Mouse (Mus musculus): ENCODE measurements at regions not wholly inside any gene's neighbourhood (a gene's known extent, or its start where the extent isn't known, plus 50 kb on each side); places are given as distances from the start of the nearest gene placed in this dataset.

DNA sequence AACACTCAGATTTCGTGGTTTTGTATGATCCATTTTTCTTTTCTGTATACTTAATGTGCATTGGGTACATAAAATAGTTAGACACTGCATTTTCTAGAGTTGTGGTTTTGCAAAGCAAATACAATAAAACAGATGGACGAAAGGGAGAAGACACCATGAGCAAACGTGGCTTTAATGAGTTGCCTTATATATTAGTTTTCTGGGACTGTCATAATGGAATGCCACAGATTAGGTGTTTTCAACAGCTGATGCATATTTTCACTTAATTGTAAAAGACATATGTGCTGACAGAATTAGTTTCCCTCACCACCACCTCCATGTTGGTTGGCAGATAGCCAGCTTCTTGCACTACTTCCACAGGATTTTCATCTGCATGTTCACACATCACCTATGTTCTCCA is 1607.9 kb downstream of the Hace1 start:
- DNase-seq = peak; percentile 1

DNA sequence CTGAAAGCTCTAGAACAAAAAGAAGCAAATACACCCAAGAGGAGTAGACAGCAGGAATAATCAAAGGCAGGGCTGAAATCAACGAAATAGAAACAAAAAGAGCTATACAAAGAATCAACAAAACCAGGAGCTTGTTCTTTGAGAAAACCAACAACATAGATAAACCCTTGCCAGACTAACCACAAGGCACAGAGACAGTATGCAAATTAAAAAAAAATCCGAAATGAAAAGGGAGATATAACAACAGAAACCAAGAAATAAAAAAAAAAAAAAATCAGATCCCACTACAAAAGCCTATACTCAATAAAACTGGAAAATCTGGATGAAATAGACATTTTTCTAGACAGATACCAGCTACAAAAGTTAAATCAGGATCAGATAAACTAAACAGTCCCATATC is 1638.6 kb downstream of the Hace1 start:
- DNase-seq = no peak

DNA sequence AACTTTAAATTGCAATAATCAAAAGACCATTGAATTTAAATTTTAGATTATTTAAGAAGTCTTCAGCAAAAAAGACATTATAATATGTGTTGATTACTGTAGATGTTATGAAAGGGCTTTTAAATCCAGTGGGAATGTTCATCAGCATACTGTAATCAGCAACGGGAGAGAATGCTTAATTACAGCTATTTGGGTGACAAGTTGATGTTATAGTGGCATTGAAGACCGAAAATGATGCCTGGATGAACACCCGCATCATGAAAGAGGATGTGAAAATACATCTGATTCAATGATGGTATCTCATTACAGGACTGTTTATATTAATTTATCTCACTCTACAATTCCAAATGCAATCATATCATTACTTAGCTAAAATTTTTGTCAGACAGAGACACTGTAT is 1685.4 kb downstream of the Hace1 start:
- no peak for DNase-seq

DNA sequence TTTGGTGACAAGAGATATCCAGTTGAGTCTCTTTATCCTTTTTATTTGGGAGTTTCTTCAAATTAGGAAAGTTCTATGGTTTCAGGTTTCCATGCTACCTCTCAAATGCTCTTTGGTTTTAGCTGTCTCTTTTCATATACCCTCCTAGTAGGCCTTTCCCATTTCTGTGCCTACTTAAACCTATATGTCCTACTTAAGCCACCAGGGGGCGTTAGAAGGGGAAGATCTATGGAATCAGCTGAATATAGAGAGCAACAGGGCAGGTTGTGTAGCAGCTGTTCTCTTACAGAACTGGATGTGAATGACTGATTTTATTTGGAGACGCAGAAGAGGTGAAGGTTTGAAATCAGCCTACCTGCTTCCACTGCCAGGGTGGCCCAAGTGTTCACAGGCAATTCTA is 1708.1 kb downstream of the Hace1 start:
- DNase-seq = peak; percentile 45

DNA sequence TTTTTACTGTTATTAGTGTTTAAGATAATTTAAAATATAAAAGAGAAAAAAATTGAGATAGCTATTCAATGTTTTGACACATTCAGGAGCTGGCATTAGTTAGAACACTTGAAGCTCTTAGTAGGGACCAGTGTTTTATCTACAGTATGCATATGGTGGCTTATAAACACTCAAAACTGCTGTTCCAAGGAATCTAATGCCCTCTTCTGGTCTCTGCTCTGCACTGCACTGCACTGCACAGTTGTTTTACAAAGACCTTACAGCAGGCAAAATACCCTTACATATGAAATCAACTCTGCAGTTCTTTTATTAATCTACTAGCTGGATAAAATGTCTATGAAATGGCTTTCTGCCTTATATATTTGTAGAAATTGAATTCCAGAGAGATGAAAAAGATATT is 1722.5 kb downstream of the Hace1 start:
- no peak for DNase-seq

Data from embryo, embryonic 11 days (tissue).